Mouse (Mus musculus) thymus, postnatal 4 days (tissue): ENCODE measurements around the gene Rabepk.
"Not testable (repeated sequence)": the region's sequence is repeated elsewhere in the genome, so short reads cannot be mapped to it uniquely, and the experiment has no call there.

Source experiments
- DNase-seq: peaks from one replicate; pipeline ENCODE4 v3.0.0; 2021

The Rabepk gene

DNA sequence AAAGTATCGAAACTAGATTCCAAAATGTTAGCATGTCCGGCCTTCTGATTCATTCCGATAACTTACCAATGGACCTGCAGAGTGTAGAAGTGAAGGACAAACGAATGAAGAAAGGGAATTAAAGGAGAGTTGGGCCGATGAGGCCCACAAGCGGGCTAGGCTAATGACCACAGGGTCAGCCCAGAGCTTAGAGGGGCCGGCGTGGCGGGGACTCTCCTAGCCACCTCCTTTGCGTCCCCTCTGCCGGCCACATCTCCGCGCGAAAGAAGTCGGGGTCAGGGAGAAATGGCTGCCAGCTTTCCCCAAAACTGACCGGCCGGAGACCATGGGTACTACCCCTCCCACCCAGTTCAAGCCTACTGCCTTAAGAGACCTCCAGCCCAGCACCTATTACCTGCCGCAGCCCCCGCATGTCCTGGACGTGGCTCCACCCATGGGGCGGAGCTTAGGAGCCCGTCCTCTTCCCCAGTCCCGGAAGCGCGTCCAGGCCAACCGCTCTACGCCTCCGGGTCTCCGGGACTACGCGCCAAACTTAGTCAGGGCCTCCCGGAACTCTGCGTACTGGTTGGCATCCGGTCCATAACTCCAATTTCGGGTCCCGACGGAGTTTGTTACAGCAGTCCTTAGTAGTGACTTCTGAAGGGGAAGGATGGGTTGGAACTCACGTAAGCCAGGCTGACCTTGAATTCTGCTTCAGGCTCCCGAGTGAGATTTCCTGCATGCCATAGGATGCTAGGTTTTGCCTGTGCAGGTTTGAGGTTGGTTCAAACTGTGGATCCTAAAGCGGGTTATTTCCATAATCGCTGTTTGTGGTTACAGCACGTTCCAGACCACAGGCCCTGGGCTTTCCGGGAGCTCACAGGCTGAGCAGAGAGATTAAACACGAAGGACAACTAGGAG is at the start of gene Rabepk:
Rabepk (minus strand) TSS at position 556 of the 900 bp plus-strand sequence.
- peak; percentile 91 for DNase-seq

DNA sequence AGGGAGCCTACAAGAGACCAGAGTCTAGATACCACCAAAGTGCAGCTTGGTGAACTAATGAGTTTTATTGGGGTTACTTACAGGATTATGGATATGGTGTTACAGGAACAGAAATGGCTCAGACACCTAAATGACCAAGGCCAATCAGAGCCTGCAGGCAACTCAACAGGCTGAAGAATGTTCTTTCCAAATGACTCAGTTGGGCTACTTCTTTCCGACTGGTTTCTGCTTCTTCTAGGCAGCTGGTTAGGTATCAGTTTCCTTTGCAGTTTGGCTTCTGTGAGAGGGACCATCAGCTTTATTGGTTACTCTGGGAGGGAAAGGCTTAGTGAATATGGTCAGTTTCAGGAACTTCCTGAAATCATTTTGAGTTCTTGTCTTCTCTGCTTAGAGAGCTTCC is 48.0 kb upstream of the Rabepk start:
- no peak for DNase-seq

DNA sequence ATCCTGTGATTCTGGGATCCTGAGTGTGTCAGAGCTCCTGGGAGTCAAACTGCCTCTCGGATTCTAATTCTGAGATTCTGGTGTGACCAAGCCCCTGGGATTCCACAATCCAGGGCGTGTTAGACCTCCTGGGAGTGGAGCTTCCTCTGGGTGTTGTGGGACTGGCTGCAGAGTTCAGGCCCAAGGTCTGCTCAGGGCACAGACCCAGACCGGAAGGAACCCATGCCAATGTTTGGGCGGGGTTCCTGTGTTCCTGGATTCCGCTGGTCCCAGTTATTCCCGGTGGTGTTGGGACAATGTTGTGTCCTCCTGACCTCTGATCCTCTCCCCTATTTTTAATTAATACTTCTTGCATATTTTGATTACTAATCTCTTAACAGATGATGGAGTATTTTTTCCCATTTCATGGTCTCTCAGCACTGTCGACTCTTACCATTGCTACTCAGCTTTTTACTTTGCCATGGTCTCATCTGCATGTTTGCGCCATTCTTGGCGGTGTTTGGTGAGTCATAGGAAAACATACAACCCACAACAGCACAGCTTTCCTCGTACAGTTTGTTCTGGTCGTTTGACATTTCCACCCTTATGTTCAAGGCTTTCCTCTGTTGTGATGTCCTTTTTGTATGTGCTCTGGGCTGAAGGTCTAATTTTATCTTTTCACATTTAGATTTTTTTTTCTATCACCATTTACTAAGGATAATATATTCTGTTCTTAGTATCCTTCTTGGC is 43.7 kb upstream of the Rabepk start:
- no peak for DNase-seq

DNA sequence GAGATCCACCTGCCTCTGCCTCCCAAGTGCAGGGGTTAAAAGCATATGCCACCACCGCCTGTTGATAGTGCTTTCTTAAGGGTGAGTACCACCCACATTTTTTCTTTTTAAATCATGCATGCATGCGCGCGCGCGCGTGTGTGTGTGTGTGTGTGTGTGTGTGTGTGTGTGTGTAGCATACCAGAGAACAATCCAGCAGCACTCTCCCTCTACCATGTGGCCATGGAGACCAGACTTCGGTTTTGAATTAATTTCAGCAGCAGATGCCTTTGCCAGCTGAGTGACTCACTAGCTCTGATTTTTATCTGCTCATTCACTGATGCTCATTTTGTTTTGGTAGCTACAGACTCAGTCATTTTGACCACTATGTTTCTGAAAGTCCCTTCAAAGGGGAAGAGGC is 42.0 kb upstream of the Rabepk start:
- DNase-seq: no peak

DNA sequence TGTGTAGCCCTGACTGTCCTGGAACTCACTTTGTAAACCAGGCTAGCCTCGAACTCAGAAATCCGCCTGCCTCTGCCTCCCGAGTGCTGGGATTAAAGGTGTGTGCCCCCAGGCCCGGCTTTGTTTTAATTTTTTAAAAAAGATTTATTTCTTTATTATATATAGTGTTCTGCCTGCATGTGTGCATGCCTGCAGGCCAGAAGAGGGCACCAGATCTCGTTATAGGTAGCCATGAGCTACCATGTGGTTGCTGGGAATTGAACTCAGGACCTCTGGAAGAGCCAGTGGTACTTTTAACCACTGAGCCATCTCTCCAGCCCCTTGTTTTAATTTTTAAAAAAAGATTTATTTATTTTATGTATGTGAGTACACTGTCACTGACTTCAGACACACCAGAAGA is 40.4 kb upstream of the Rabepk start:
- peak; percentile 27 for DNase-seq

DNA sequence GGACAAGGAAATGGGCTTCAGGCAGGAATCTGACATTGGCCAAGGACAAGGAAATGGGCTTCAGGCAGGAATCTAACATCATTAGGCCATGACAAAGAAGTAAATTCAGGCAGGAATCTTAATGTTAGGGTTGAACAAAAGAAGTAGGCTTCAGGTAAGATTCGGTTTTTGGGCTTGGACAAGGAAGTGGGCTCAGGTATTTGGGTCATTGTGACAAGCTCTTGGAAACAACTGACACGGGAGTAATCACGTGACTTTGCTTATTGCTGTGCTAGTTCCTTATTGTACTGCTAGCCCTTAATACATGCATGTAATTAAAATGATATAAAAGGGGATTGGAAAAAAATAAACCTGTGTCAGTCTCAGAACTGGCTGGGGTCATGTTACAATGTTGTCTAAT is 36.0 kb upstream of the Rabepk start:
- no peak for DNase-seq

DNA sequence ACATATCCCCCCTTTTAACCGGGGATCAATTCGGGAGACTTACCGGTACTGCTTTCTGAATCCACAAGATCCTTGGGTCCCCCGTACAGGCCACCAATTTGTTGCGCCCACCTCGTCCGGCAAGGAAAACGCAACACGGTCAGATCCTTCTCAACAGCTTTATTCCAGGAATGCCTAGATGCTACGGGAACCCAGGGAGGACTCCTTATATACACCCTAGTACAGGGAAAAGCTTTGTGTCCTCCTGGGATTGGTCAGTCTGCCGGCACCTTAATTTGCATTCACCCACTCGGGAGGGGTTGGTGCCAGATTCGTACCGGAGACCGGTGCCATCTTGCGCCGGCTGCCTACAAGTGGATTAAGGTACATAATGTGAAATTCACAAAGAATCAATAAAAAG is 33.9 kb upstream of the Rabepk start:
- no peak for DNase-seq

DNA sequence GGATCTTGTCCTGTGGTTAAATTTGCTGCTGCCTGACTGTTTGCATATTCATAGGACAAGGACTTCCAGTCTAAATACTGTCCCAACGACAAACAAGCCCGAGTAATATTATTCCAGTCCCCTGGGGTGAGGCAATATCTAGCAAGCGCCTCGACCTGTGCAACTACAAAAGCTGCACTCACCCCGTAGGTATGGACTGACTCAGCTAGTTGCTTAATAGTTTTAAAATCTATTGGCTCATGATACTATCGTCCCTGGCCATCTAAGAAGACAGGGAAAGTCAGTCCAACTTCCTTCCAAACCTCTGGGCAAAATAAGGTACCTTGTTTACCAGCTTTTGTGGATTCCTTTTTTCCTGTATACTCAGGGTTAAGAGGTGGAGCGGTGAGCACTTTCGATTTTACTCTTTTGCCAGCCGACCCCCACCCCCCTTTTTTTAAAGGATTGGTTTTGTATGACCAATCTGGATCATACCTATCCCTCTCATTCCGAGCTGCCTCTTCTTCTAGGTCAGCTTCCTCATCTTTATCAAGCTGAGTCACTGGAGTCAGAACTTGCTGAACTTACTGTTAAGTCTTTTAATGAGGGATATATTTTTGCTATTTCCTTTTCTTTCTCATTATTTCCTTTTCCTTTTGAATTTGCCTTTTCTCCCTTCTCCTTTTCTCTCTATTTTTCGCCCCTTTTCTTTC is 33.2 kb upstream of the Rabepk start, which contains the start of gene Gm34653:
Gm34653 (plus strand) TSS at position 242 of the 692 bp plus-strand sequence.
- not testable (repeated sequence) for DNase-seq

DNA sequence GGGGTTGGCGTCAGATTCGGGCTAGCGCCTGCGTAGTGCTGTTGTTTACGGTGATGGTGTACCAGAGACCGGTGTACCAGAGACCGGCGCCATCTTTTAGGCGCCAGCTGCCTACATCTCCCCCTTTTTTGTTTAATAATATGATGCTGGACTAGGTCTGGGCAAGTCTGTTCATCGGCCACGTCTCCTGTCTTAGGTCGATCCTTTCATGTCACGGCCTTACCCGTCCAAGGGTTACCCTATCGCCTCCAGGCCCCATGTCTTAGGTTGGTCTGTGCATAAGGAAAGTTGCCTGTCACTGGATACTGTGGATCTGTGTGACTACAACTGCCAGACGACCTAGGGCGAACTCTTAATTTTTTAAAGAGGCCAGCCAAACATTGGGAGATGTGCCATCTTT is 30.4 kb upstream of the Rabepk start:
- DNase-seq: not testable (repeated sequence)

DNA sequence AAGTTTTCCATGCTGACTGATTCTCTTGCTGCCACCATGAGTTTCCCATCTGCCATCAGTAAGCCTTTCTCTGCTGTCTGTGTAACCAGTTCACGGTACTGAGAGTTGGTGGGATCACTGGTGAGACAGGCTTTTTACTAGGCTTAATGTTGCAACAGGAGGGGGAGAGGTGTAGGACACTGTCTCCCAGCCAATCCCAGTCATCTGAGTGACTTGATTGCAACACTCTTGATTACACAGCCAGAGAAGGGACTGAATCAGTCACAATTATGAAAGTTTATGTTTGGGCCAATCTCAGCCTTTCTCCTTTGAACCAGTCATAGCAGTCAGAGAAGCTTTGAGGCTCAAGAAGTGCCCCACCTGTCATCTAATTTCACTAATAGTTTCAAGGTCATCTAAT is 28.3 kb upstream of the Rabepk start:
- no peak for DNase-seq

DNA sequence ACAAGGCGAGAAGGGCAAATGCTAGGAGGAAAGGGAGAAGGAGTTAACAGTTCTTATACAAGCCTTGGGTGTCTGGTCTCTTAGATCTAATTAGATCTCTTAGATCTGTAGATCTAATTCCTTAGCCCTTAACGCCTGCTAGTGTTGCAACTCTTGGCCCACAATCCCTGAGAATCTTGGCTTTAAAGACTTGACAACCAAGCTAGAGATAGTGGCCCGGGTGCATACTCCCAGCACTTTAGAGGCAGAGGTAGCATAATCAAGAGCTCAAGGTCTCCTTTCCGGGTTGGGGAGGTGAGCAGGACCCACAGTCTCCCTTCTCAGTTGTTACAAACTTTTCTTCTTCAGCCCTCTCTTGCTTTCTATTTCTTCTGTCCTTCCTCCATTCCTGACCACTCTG is 27.9 kb upstream of the Rabepk start:
- DNase-seq: no peak

DNA sequence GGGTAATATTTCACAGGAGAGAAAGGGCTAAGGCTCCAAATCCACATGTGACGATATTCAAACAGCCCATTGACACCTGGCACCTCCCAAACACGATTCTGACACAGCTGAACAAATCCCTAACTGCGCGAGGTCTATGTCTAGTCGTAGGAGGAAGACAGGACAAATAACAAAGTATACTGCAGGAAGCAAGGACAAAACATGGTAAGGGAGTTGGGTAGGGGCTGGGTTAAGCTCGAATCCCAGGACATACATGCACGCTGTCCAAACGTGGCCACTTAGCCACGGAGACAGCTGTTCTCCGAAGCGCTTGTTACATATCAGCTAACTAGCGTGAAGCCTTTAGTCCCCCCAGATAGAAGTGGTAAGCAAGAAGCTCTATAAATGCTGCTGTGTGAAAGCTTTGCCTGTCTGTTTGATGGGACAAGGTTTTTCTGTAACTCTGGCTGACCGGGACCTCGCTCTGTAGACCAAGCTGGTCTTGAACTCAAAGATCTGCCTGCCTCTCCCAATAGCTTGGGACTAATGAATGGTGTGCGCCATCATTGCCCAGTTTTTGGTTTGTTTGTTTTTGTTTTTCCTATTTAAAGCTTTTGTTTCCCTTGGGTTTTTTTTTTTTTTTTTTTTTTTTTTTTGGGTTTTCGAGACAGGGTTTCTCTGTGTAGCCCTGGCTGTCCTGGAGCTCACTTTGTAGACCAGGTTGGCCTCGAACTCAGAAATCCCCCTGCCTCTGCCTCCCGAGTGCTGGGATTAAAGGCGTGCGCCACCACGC is 26.9 kb upstream of the Rabepk start:
- no peak for DNase-seq

DNA sequence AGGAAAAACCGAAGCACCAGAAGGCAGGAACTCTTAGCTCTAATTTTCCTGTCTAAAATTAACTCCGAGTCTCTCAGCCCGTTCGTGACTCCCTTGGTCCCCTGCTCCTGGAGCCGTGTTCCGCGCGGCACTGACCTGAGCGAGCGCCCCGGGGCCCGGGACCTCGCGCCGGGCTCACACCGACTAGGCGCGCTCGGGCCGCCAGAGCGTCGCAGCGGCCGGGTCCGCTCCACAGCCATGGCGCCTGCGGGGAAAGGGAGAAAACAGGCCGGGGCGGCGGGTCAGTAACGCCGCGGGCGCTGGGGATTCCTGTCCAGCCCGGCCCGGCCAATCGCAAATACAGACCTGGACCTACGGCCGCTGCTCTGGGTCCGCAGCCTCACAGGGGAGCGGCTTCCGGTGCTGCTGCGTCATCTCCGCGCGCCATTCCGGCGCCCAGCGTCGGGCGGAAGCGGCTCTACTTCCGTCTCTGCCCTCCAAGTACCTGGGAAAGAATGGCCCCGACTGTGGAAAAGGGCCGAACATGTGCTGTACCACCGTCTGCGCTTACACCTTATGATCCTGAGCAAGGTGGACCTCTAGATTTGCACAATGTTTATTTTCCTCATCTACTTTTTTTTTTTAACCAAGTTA is 26.2 kb upstream of the Rabepk start, which contains the start of gene Fbxw2:
Fbxw2 (minus strand) TSS at position 485 of the 633 bp plus-strand sequence.
- DNase-seq: peak; percentile 94

DNA sequence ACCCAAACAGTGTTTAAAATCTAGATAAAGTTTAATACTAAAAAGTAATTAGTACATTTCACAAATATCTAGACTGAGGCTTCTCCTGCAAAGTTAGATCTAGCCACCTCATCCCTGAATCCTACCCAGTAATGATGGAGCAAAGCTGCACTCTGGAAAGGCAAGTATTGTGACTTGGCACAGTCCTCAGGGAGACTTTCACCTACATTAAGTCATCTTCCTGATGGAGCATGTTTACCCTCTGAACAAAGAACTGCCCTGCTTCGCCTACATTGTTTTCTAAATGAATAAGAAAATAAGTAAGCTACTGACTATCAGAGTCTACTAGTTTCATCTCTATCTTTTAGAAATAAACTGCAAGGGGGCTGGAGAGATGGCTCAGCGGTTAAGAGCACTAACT is 18.8 kb upstream of the Rabepk start:
- DNase-seq: no peak

DNA sequence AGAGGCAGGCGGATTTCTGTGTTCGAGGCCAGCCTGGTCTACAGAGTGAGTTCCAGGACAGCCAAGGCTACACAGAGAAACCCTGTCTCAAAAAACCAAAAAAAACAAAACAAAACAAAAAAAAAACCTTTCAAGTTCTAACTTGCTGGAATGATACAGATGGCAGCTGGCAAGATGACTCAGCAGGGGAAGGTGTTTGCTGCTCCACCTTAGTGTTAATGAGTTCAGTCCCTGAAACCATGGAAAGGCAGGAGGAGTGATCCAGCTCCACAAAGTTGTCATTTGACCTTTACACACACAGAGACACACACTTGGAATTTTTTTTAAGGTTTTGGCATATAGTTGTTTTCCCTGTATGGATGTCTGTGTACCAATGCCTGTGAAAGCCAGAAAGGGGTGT is 16.2 kb upstream of the Rabepk start:
- DNase-seq: not testable (repeated sequence)

DNA sequence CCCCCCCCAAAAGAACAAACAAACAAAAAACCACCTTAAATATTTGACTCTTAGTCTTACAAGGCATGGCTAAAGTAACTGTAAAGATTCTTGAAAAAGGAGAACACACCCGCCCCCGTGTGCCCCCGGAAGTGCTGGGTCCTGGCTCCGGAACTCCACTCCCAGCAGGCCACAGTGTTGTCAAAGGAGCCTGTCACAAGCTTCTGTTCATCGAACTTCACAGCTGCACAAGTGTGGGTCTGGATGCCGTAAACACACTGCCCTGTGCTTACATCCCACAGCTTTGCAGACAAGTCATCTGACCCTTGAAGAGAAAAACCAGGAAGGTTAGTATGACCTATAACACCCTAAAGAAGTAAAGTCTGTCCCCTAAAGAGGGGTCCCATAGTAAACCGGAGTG is 13.0 kb upstream of the Rabepk start:
- DNase-seq: no peak

DNA sequence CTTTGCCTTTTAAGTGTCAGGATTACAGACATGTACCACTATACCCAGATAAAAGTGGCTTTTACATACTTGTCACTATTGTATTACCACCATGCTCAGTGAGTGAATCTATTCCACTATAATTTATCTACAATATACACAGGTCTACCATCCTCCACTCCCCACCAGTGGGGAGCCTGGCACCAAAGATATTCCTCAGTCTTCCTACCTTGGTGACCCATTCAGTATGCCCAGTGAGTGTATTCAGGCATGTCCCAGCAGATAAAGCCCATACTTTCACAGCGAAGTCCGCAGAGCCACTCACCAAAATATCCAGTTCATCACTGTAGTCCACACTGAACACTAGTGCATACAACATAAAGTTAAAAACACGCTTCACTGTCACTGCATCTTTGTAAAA is 11.1 kb upstream of the Rabepk start:
- no peak for DNase-seq

DNA sequence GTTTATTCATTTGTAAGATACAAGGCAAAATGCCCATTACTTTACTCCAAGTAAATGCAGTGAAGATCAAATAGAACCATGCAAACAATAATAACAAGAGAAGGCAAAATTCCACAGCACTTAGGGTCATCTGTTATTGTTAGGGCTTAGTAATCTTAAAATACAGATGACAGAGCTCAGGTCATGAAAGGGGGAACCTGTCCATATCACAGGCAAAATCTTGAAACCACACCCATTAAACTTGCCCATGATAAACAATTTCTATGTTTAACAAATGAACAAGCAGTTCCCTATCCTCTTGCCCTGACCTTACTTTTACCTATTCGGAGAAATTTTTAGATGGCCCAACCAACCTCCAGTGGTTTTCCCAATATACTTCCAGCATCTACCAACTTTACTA is 9.9 kb upstream of the Rabepk start:
- no peak for DNase-seq

DNA sequence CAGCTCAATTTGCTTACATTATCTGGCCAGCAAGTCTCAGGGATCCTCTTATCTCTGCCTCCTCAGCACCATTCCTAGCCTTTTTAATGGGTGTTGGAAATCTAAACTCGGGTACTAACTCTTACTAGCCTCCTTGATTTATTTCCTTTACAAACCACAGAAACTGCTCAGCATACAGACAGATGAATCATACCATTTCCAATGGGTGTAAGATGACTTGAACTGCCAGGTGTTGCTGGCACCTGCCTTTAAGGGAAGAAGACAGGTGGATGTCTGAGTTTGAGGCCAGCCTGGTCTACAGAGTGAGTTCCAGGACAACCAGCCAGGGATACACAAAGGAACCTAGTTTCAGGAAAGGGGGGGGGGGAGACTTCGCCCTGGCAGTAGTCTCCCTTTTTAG is 8.3 kb upstream of the Rabepk start:
- no peak for DNase-seq

DNA sequence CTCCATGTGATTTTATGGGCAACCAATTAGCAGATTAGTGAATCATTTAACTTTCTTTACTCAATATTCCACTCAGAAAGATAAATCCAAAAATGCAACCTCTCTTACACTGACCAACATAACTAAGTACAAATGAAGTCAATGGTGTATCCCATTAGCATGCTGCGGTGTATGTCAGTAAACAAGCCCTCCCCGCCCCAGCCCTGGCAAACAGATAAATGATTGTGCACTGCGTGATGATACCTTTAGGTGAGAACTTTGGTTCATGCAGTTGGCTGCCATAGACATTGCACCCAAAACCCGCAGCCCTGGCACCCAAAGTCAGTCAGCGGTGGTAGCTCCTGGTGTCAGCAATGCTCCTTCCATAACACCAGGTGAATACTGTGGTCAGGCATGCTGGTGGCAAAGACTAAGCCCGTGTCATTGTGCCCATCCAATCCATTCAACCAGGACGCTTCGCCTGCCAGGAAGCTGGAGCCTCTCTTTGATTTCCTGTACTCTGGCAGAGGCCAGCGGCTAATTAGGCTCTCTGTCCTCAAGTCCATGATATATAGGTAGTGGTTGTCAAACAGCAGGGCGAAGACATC is 5.7 kb upstream of the Rabepk start:
- DNase-seq: no peak

DNA sequence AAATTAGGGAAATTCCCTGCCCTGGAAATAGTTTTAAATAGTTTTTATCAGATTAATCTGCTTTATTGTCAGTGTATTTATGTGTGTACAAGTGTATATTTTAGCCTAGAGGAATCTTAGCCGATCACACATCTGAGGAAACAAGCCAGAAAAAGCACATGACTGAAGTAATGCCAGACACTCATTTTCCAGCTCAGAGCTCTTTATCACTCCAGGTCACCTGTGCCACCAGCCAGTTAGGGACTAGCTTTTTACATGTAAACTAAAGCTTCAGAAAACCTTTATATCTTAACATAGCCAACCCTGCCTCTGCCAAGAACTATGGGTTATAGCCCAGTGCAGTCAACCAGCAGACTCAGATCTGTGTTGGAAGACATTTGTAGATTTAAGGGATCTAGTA is 5.1 kb upstream of the Rabepk start:
- no peak for DNase-seq

DNA sequence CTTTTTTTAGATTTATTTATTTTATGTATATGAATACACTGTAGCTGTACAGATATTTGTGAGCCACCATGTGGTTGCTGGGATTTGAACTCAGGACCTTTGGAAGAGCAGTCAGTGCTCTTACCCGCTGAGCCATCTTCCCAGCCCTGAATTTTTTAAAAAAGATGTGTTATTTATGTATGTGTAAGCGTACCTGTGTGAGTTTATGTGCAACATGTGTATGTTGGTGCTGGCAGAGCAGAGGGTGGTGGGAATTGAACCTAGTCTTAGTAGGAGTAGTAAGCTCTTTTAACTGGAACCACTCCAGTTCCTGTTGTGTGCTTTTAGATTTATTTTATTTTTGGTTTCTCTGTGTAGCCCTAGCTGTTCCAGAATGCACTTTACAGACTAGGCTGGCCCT is 4.5 kb upstream of the Rabepk start:
- no peak for DNase-seq
